Mouse (Mus musculus) hindlimb bud, embryonic 11.5 days (tissue): ENCODE measurements around the gene Slc5a4a.

Experiments
- DNase-seq: peaks from one replicate; pipeline ENCODE4 v3.0.0-alpha.2; 2012; ENCODE audit warnings: low read depth, low spot score; ENCODE audit errors: extremely low spot score

Slc5a4a gene

GRCm38 (mm10) chr10:76147278-76147677 lies at the start of gene Slc5a4a:
Gene Slc5a4a (plus strand): TSS chr10:76147451.
- DNase-seq = no peak

- no peak for DNase-seq
Observed at GRCm38 (mm10) chr10:76110861-76111260, 36.4 kb upstream of the Slc5a4a start, which contains the start of gene Slc5a4b. Gene Slc5a4b (minus strand): TSS chr10:76110961.

- no peak for DNase-seq
Observed at GRCm38 (mm10) chr10:76117966-76118365, 29.3 kb upstream of the Slc5a4a start.

GRCm38 (mm10) chr10:76118741-76119140 lies 28.5 kb upstream of the Slc5a4a start:
- no peak for DNase-seq

GRCm38 (mm10) chr10:76120124-76120711 lies 27.0 kb upstream of the Slc5a4a start:
- no peak for DNase-seq

- DNase-seq = no peak
Observed at GRCm38 (mm10) chr10:76121495-76121894, 25.8 kb upstream of the Slc5a4a start.

- no peak for DNase-seq
Observed at GRCm38 (mm10) chr10:76132506-76132905, 14.7 kb upstream of the Slc5a4a start.

GRCm38 (mm10) chr10:76136318-76136717 lies 10.9 kb upstream of the Slc5a4a start:
- no peak for DNase-seq

GRCm38 (mm10) chr10:76146846-76147245 lies 405 bp upstream of the Slc5a4a start:
- no peak for DNase-seq

- no peak for DNase-seq
Observed at GRCm38 (mm10) chr10:76155911-76156310, 8.7 kb downstream of the Slc5a4a start.

GRCm38 (mm10) chr10:76157528-76157927 lies 10.3 kb downstream of the Slc5a4a start:
- no peak for DNase-seq

GRCm38 (mm10) chr10:76158009-76158408 lies 10.8 kb downstream of the Slc5a4a start:
- DNase-seq = no peak

- DNase-seq = no peak
Observed at GRCm38 (mm10) chr10:76174899-76175298, 27.6 kb downstream of the Slc5a4a start.

- no peak for DNase-seq
Observed at GRCm38 (mm10) chr10:76185216-76185615, 38.0 kb downstream of the Slc5a4a start.

GRCm38 (mm10) chr10:76188010-76188409 lies 40.8 kb downstream of the Slc5a4a start:
- no peak for DNase-seq

GRCm38 (mm10) chr10:76201416-76201815 lies 54.2 kb downstream of the Slc5a4a start:
- DNase-seq = no peak

- peak; percentile 35 for DNase-seq
Observed at GRCm38 (mm10) chr10:76201978-76202377, 54.7 kb downstream of the Slc5a4a start.

GRCm38 (mm10) chr10:76203798-76204283 lies 56.6 kb downstream of the Slc5a4a start:
- no peak for DNase-seq

- no peak for DNase-seq
Observed at GRCm38 (mm10) chr10:76207262-76207796, 60.1 kb downstream of the Slc5a4a start.

GRCm38 (mm10) chr10:76209241-76209640 lies 62.0 kb downstream of the Slc5a4a start:
- DNase-seq = no peak

- no peak for DNase-seq
Observed at GRCm38 (mm10) chr10:76210806-76211205, 63.6 kb downstream of the Slc5a4a start.

GRCm38 (mm10) chr10:76212121-76212520 lies 64.9 kb downstream of the Slc5a4a start:
- no peak for DNase-seq

- DNase-seq = no peak
Observed at GRCm38 (mm10) chr10:76214161-76214560, 66.9 kb downstream of the Slc5a4a start.
